Mouse (Mus musculus) left cerebral cortex, postnatal 10 days (tissue): ENCODE measurements around the gene Ins1. TPM values are rescaled to one million over a fixed set of nuclear protein-coding genes. Genes with fewer than 3 reads are reported as not detected.

Experiments used
- DNase-seq, 2 experiments: peaks; one replicate each; pipeline ENCODE4 v3.0.0; 2021 to 2022; ENCODE audit warnings: low spot score in 2 of 2, mixed read lengths in 1 of 2; ENCODE audit errors: extremely low spot score in 1 of 2
- intact Hi-C: fragments of 180-260 bp; cut with DNase I; formaldehyde crosslinking; loops from one replicate; pipeline ENCODE4 v1.15.1; 2025
- total RNA-seq, 2 experiments: library from RNA; stranded (reverse); gene quantifications; 2 replicates each; pipeline ENCODE4 v1.2.3; 2021

Gene Ins1
- not detected for total RNA-seq

GRCm38 (mm10) chr19:52263997-52264396, at the start of gene Ins1:
Ins1 (plus strand) TSS chr19:52264297.
- intact Hi-C loops: no loop called here
- no peak for DNase-seq
